Mouse (Mus musculus) small intestine, adult 2 months (tissue): ENCODE measurements around the gene Ift43.

Experiments used
- CTCF ChIP-seq: fragments of 200-500 bp; IDR thresholded peaks from 2 replicates; pipeline ENCODE4 v1.5.1; 2012; ENCODE audit warnings: low read depth, mild to moderate bottlenecking, control low read depth, inconsistent platforms, low read length, moderate library complexity, mixed read lengths; ENCODE audit not compliant: insufficient replicate concordance, insufficient read length; ENCODE audit errors: extremely low read depth
- POLR2A ChIP-seq: fragments of 200-500 bp; IDR thresholded peaks from 2 replicates; pipeline ENCODE4 v1.6.1; 2012; ENCODE audit warnings: low read depth, mild to moderate bottlenecking, control low read depth, inconsistent platforms, low read length, moderate library complexity

DNA sequence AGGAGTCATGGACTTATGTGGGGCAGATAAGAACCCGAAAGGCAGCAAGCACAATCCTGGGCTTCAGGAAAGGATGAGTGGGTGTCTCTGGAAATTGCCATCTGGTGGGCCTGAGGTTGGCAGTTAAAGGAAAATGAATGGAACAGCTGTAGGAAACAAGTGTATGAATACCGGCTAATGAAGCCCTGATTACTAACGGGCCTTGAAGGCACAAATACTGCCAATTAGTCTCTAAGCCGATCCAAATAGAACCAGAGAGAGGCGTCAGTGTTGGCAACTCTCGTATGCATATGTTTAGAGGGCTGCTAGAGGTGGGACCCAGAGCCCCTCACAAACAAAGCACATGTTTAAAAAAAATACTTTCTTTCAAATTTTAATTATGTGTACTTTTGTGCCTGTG lies 10.9 kb upstream of the Ift43 start:
- TF ChIP-seq POLR2A = no peak
- no peak for TF ChIP-seq CTCF
